Comparison of ENCODE assay signal across 11 mouse cellular contexts in genomic region chr6:19015868-19016267, GRCm38 (mm10).
DNase-seq lines count a peak whose midpoint lies in the region; ATAC-seq and TF ChIP-seq lines count a peak whose summit lies in the region.
"Had no signal": no experiment of that assay in that cellular context is flagged by ENCODE, and none has a peak within 500 bp of the region (broad histone marks: within the 10 kb centered on the region; RNA-seq: fewer than 3 reads in every experiment).

No protein-coding gene starts in this region.

- no peak for DNase-seq in left cerebral cortex, adult 2 months (ENCODE audit: extremely low spot score in 1 of 2, low spot score in 2 of 2)
- DNase-seq in left cerebral cortex, postnatal 36 days (ENCODE audit: low spot score in 2 of 2), result no peak
- DNase-seq in cerebellum, adult 2 months, result peak; percentile 19 to 57
- no peak for DNase-seq in thymus, postnatal 14 days
- DNase-seq: kidney, postnatal 4 days had no signal

- no peaks in the 10 kb centered on the region for H3K27me3 ChIP-seq in cerebellum, adult 2 months (ENCODE audit: control insufficient read depth, insufficient read depth, low read length)
- H3K27me3 ChIP-seq in forebrain, embryonic 16.5 days (replicated peaks; ENCODE audit: control insufficient read depth, insufficient read depth, low read length), result no peaks in the 10 kb centered on the region
- no peaks in the 10 kb centered on the region for H3K27me3 ChIP-seq in neural tube, embryonic 15.5 days (replicated peaks)
- H3K27me3 ChIP-seq: heart, embryonic 13.5 days had no signal

- H3K9me3 ChIP-seq in forebrain, embryonic 16.5 days (ENCODE audit: control insufficient read depth, low read length), result no peaks in the 10 kb centered on the region
- no peaks in the 10 kb centered on the region for H3K9me3 ChIP-seq in neural tube, embryonic 15.5 days (replicated peaks)
- H3K9me3 ChIP-seq: heart, embryonic 13.5 days had no signal

- no peak overlapping the region for H3K4me2 ChIP-seq in forebrain, embryonic 16.5 days (ENCODE audit: low read length)
- H3K4me2 ChIP-seq in neural tube, embryonic 15.5 days, result no peak overlapping the region
- H3K4me2 ChIP-seq: heart, embryonic 13.5 days; liver, embryonic 11.5 days had no signal

- H3K4me1 ChIP-seq in cerebellum, adult 2 months (ENCODE audit: control insufficient read depth, insufficient read depth, low read length), result no peaks in the 10 kb centered on the region
- H3K4me1 ChIP-seq in forebrain, embryonic 16.5 days (replicated peaks; ENCODE audit: control insufficient read depth, insufficient read depth, low read length), result no peaks in the 10 kb centered on the region
- H3K4me1 ChIP-seq in neural tube, embryonic 15.5 days, result no peaks in the 10 kb centered on the region
- H3K4me1 ChIP-seq: heart, embryonic 13.5 days had no signal

- peak; percentile 72 for ATAC-seq in forebrain, embryonic 16.5 days
- ATAC-seq in neural tube, embryonic 15.5 days (ENCODE audit: low FRiP score), result peak; percentile 72
- ATAC-seq in inflammation-experienced regulatory T-cells, adult 6 months, result no peak

- no peak overlapping the region for H3K9ac ChIP-seq in forebrain, embryonic 16.5 days (replicated peaks; ENCODE audit: low read depth, low read length)
- H3K9ac ChIP-seq in neural tube, embryonic 15.5 days (replicated peaks), result no peak overlapping the region
- H3K9ac ChIP-seq: heart, embryonic 13.5 days had no signal

- TF ChIP-seq CTCF in left cerebral cortex, adult 2 months (IDR thresholded peaks at IDR 0.05), result peak; percentile 48
- peak; percentile 24; the same call in 1 of the 2 replicates for TF ChIP-seq CTCF in cerebellum, adult 2 months (IDR thresholded peaks at IDR 0.05; ENCODE audit: borderline replicate concordance, insufficient read depth, low read depth, low read length)

- no peaks in the 10 kb centered on the region for H3K36me3 ChIP-seq in forebrain, embryonic 16.5 days (ENCODE audit: control insufficient read depth, insufficient read depth)
- no peaks in the 10 kb centered on the region for H3K36me3 ChIP-seq in neural tube, embryonic 15.5 days
- H3K36me3 ChIP-seq: heart, embryonic 13.5 days had no signal

- intact Hi-C loops in left cerebral cortex, adult 2 months (cut with DNase I), result no loop called here
- intact Hi-C loops in left cerebral cortex, postnatal 36 days (cut with DNase I), result no loop called here

- H3K27ac ChIP-seq in left cerebral cortex, adult 2 months, result no peak overlapping the region
- H3K27ac ChIP-seq in cerebellum, adult 2 months (ENCODE audit: insufficient read depth, low read length), result no peak overlapping the region
- no peak overlapping the region for H3K27ac ChIP-seq in forebrain, embryonic 16.5 days (ENCODE audit: low read length)
- no peak overlapping the region for H3K27ac ChIP-seq in neural tube, embryonic 15.5 days (replicated peaks)
- H3K27ac ChIP-seq: heart, embryonic 13.5 days had no signal

- WGBS in cerebellum, adult 2 months, result 100% methylated on average over 1 of the region's 1 CpGs
- 90% methylated on average over 1 of the region's 1 CpGs for WGBS in forebrain, embryonic 16.5 days
- 90% methylated on average over 1 of the region's 1 CpGs for WGBS in neural tube, embryonic 15.5 days

- no peak for TF ChIP-seq POLR2A in cerebellum, adult 2 months (IDR thresholded peaks at IDR 0.05; ENCODE audit: borderline replicate concordance, insufficient read depth, low read length)

- no peak overlapping the region for H3K4me3 ChIP-seq in left cerebral cortex, adult 2 months
- H3K4me3 ChIP-seq in cerebellum, adult 2 months (replicated peaks; ENCODE audit: insufficient read depth, low read depth, low read length), result no peak overlapping the region
- no peak overlapping the region for H3K4me3 ChIP-seq in forebrain, embryonic 16.5 days (replicated peaks; ENCODE audit: low read length)
- no peak overlapping the region for H3K4me3 ChIP-seq in neural tube, embryonic 15.5 days (replicated peaks)
- H3K4me3 ChIP-seq: erythroblast, embryonic 14.5 days; heart, embryonic 13.5 days had no signal

Comparison
In these comparisons a context has a peak if more than half of its experiments do, and no peak if none do; other contexts are left out.
1. DNase-seq: peak in cerebellum, adult 2 months (2 of 2); none in left cerebral cortex, adult 2 months (0 of 2), left cerebral cortex, postnatal 36 days (0 of 2) and thymus, postnatal 14 days (single experiment).